Mouse (Mus musculus): ENCODE measurements around the gene Acot6.

Acot6 gene

GRCm38 (mm10) chr12:84153414-84153813 is 53.0 kb downstream of the Acot6 start:
- no peak for DNase-seq

- DNase-seq = no peak
Observed at GRCm38 (mm10) chr12:84154786-84155522, 54.5 kb downstream of the Acot6 start.

DNA sequence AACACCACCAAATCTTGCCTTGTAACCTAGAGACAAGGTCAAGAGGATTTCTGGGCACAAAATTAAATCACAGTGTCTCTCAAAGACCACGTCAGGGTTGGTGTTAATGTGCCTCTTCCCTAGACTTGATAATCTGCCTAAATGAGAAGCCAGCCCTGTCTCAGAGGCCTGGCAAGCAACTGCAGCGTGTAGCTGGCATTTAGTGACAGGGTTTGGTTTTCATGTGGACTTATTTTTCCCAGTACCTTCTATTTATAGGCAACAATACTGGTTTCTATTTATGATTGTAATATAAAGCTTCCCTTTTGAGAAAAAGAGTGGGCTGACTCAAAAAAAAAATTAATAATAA is 55.0 kb downstream of the Acot6 start:
- DNase-seq = no peak

GRCm38 (mm10) chr12:84156210-84156609 is 55.8 kb downstream of the Acot6 start:
- no peak for DNase-seq

DNA sequence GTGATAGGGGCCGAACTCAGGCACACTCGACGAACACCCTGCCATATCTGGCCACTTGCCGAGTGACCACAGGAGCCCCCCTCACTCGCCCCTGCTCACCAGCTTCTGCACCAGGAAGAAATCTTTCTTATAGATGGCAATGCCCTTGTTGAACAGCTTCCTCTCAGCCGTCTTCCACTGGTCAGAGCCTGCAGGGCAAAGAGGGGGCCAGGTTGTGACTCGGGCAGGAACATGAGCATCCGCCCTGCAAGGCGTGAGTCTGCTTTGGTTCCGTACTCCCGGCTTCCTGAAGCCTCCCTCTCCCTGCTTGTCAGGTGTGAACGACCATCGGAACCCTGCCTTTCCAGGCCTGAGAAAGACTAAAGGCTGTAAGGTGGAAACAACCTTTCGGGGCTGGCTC is 57.7 kb downstream of the Acot6 start:
- no peak for DNase-seq

DNA sequence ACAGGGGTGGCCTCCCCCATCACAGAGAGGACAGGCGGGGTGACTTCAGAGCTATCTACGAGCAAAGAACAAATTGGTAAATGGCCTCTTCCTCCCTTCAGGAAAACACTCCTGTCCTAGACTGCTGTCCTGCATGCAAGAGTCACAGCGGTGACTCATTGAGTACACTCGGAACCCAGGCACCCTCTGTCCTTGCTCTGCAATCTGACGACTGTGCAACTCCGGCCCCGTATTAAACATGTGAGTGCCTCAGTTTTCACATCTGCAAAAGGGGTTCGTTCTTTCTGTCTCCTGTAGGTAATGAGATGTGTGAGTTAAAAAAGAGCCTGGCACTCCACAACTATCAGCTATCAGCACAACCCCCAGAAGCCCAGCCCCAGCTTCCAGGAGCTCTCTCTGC is 60.0 kb downstream of the Acot6 start:
- no peak for DNase-seq
